Mouse (Mus musculus) spleen, postnatal 4 days (tissue): ENCODE data around the gene Catsper3.

ENCODE experiments used
- DNase-seq, 2 experiments: peaks; one replicate each; pipeline ENCODE4 v3.0.0; 2022; ENCODE audit warnings: low spot score in 2 of 2

The Catsper3 gene

GRCm38 (mm10) chr13:55826796-55827678 is 42.7 kb downstream of the Catsper3 start:
- DNase-seq, result no peak

DNA sequence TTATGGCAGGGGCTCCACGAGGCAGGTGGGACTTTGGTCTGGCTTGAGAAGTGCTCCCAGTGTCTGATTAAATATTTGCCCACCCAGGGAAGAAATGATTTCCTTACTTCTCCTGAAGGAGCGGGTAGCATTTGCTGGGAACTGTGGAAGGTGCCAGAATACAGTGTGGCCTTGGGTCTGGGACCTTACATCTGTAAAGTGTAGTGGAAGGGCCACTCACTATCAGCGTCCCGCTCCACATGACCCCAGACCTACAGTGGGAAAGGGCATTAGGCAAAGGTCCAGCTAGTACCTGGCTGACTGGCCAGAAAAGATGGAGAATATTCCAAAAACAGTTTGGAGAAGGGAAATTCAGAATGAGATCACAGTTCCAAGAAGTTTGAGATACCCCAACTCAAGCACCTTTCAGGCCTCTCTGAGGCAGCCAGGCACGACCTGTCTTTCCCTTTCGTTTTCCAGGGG is 43.3 kb downstream of the Catsper3 start:
- DNase-seq, result no peak

DNA sequence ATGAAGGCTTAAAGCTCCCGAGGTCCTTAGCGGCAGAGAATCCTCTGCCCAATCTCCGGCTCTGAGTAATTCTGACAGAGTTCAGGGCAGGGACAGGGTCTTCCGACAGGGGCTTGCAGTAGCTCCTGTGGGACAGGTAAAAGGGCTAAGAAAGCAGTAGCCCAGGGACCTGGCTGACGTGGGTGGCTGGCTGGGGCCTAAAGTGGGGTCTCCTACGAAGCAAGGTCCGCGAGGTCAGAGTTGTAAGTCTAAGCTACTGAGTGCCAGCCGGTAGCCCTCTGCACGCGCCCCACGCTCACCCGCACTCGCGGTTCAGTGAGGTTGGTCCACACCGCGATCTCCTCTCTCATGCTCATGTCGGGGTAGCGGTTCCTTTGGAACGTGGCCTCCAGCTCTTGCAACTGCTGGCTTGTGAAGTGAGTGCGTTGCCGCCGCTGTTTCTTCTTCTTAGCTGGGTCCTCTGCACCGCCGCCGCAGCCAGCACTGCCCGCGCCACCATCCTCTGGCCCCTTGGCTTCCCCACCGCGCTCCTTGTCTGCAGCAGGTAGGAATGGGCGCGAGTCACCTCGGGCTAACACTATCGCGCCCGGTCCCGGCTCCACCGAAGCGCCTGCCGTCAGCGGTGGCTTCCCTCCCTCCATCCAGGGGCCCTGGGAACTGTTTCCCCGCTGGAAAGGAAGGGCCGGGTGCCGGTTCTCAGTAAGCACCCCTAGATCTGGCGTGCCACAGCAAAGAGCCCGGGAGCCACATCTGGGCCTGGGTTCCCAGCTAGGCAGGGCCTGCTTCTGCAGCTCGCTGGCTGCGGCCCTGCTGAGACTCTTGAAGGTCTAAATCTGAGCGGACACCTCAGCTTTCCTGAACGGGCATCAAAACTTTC is 44.0 kb downstream of the Catsper3 start:
- DNase-seq, result no peak

DNA sequence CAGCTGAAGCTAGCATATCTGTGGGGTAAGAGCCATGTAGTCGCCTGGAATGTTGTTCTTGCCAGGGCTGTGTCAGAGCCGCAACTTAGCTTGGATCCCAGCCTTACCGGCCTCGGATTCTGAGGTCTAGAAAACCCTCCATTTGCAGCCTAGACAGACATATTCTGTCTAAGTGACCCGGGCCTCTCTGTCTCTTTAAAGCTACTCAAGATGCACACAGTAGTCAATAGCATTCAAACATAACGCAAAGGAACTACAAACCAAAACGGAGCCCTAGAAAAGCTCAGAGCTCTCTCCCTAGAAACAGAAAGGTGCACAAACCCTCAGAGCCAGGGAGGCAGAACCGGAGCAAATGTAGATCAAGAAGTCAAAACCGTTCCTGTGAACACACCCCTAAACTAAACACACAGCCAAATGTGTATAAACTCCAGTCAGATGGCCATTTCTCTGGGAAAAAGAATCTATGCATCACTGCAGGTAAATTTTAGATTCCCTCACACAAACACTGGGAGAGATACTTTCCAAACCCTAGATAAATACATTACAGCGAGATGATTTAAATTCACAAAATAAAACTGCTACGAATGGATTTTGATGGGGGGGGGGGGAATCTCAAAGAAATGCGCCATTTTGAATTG is 44.8 kb downstream of the Catsper3 start:
- no peak for DNase-seq

- DNase-seq, result no peak
These were observed 45.9 kb downstream of the Catsper3 start for GRCm38 (mm10) chr13:55830081-55830832.

- no peak for DNase-seq
These were observed 46.7 kb downstream of the Catsper3 start for GRCm38 (mm10) chr13:55830833-55831721.

DNA sequence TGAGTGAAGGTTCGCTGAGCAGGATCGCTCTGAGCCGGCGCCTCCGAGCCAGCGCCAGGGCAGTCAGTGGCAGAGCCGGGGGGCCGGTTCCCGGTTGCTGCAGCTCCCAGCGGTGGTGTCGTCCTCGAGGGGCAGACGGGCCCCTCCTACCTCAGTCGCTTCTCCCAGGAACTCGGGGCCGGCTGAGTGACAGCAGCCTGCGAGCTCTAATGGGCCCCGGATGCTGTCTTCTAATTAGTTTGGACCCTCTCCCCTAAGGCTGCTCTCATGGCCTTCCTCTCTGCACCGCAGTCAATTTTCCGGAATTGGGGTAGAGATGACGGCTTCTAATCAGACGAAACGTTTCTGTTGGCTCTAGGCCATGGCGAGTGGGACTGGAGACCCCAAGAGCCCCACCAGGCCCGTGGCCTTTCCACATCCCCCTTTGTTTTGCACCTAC is 47.4 kb downstream of the Catsper3 start:
- DNase-seq, result no peak

- no peak for DNase-seq
These were observed 48.2 kb downstream of the Catsper3 start for GRCm38 (mm10) chr13:55832602-55833001.

DNA sequence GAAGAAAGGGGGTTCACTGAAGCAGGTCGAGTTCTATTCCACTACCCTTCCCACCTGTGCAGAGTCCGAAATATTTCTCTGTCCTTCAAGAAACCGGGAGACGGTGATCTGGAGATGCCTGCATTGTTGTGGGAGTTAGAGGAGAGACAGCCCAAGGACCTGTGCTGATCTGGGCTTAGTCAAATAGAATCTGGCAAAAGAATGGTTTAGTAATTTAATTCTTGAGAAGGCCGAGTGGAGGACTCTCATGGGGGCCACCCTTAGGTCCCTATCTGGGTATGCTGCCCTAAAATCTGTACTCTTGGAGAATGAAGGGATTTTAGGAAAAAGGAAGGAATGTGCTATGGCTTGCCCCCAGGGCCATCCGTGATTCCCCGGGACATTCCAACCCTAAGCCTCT is 49.6 kb downstream of the Catsper3 start:
- DNase-seq, result no peak

DNA sequence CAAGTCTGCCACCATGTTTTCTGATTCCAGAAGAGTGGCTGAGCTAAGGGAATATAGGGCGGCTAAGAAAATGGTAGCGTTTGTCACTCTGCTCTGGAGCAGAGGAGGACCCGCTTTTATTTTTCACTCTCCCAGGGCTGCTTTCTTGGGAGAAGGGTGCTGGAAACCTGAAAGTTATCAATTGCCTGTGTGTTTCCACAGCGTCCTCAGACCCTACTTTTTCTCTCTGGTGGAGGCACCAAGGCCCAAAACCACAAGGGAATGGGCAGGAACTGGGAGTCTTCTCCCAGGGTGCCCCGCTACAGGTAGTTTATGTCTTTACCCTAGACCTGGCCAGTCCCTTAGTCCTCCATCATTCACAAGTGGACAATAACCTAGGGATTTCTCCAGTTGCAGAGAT is 50.3 kb downstream of the Catsper3 start:
- DNase-seq, result no peak

DNA sequence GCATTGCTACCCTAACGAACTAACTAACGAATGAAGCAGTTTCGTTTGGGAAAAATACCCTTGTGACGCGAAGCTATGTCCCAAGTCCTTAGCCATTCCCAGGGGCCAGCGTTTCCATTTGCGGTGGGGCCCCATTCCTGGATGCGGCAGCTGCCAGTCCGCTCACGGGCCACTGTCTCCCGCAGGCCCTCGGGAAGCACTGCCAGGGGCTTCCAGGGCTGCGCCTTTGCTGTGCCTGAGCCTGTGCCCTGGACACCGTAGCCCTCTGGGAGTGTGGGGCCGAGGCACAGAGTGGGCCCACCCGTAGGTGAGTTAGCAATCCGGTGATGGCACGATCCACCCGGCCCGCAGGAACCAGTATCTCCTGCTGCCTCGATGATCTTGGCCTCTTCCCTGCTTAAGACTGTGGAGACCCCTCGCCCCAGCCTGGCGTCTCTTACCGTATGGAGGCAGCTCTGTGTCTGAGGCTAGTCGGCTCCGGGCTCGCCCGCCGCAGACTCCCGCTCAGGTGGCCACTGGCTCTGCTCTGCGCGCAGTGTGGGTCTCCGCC is 51.3 kb downstream of the Catsper3 start:
- no peak for DNase-seq

DNA sequence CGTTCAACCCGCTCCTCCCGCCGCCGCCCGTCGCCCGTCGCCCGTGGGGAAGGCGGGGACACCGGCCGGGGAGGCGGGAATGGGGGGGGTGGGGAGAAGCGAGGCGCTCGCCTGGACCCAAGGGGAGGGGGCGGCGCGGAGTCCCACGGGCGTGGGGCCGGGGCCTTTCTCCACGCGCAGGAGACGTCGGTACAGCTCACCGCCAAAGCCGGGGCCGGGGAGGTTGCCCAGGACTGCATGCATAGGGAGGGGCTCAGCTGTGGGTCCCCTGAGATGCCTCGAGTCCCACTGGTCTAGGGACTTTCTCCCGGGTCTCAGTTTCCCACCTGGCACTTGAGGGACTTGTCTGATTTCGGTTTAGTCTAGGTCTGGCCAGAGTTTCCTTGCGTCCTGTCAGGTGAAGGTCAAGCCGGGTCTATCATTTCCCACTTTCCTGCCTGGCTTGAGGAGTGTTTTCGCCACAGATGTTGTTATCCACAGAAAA is 51.8 kb downstream of the Catsper3 start, which contains the start of gene Pitx1:
Pitx1 (minus strand) TSS at position 51 of the 484 bp plus-strand sequence.
- no peak for DNase-seq

DNA sequence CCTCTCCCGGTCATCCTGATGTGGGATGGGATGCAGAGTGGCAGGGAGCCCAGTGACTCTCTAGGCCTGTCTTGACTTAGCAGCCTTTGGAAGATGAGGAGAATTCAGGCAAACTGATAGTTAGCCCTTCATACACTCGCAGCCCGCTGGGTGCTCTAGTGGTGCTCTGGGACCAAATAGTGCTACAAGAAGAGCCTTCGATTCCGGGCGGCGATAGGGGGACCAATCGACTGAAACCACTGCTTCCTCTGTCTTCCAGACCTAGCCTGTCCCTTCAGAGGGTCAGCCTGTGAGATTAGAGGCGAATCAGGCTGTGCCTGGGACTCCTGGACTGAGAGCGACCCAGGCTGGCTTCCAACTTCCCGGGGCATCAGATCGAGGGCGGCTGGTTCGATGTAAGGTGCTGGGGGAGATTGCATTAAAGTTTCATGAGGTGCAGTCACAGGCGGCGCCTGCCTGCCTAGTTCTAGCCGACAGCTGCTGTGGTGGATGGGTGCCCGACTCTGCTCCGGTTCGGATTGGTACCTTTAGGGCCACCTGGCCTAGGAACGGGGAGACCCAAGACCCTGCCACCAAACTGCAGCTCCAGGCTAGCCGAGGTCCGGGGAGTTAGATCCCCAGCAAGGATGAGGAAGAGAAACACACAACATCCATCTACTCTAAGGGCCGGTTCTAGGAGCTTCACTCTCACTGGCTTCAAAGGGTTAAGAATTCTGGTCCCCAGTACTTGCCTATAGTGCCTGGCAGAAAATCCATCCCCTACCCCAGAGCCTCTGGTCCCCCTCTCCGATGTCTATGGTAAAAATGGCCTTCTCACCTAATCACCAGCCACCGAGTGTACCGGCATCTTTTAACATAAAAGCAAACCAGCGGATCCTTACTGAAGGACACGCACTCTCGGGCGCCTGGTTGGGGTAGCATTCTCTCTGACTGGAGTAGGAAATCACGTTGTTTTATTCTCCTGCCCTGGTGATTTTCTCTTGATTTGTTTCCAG is 52.7 kb downstream of the Catsper3 start:
- no peak for DNase-seq

- DNase-seq, result no peak
These were observed 55.9 kb downstream of the Catsper3 start for GRCm38 (mm10) chr13:55840223-55840622.

GRCm38 (mm10) chr13:55843700-55844099 is 59.3 kb downstream of the Catsper3 start:
- no peak for DNase-seq

DNA sequence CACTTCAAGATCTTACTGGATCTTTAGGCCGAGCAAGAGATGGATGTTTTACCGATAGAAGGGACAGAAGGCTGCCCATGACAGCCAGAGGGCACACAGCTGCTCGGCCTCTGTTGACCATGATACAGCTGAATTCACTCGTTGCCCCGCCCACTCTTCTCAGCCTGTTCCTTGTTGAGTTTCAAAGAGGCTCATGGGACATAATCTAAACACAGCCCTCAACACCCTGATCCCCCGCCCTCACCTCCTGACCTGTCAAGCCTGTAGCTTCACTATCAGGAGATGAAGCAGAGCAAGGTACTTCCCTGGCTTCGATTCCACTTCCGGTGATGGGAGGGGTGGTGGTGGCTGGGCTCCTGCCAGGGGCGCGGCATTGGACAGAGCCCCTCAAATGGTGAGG is 63.4 kb downstream of the Catsper3 start:
- no peak for DNase-seq

GRCm38 (mm10) chr13:55848604-55849190 is 64.3 kb downstream of the Catsper3 start:
- no peak for DNase-seq

DNA sequence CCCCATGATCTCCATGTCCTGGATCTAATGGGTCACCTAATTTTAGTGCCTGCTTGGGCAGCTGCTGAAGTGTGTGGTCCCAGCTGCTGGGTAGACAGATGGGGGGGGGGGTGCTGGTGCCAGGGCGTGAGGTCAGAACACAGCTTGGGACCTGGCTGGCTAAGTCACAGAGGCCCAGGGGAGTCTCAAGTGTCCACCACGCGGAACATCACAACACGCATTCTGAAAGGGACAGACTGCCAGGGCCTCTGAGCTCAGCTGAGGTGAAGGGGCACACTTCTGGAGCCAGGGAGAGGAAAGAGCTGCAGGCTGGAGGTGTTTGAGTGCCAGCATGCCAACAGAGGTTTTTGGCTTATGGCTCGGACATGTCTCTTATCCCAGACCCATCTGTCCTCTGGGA is 66.4 kb downstream of the Catsper3 start:
- no peak for DNase-seq
